Mouse (Mus musculus): ENCODE data around the gene Commd1.

GRCm38 (mm10) chr11:22987357-22987756 lies 5.2 kb upstream of the Commd1 start:
- no peak for TF ChIP-seq POLR2A (IDR thresholded peaks at IDR 0.05; ENCODE audit: insufficient read depth, low read depth, low read length)
- TF ChIP-seq CTCF (IDR thresholded peaks at IDR 0.05; ENCODE audit: insufficient read depth, low read depth, low read length) = no peak

Measured in olfactory bulb, adult 2 months (tissue).